Comparison of ENCODE assay signal across 17 mouse cellular contexts in the genomic region with DNA sequence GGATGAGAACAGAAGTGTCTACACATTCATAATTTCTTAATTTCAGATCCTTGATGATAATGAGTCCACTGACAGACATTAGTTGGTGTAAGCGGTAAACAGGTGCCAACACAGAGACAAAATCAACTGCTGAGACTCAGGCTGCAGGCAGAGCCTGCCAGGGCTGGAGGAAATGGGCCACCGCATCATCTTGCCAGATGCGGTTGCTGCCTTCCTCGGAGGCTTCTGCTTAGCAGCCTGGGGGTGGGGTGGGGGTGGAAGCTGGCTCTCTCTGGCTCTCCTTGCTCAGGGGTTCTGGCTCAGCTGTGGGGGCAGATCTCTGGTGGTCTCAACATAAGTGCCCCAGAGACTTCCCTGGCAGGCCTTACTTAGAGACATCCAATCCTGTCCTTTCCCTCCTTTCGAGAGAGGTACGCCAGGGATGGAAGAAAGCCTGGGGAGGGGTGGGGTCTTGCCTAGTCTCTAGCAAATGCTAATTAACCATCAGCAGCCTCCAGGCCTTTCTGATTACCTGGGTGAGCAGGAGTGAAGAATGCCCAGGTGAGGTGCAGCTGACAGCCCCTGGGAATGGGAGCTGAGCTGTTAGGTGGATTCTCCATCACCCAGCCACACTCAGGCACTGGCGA. TPM values are rescaled to one million over a fixed set of nuclear protein-coding genes. Genes with fewer than 3 reads are reported as not detected.
DNase-seq lines count a peak whose midpoint lies in the region; ATAC-seq lines count a peak whose summit lies in the region.
"Had no signal": no experiment of that assay in that cellular context is flagged by ENCODE, and none has a peak within 500 bp of the region (broad histone marks: within the 10 kb centered on the region; RNA-seq: fewer than 3 reads in every experiment).

No protein-coding gene starts in this region.

- WGBS in neural tube, embryonic 13.5 days = 53% methylated on average over 7 of the region's 7 CpGs
- WGBS in neural tube, embryonic 15.5 days = 44% methylated on average over 7 of the region's 7 CpGs

- no peak for DNase-seq in frontal cortex, postnatal 25 days (ENCODE audit: low spot score in 2 of 2)
- no peak for DNase-seq in neural tube, embryonic 10.5 days (ENCODE audit: extremely low spot score, low spot score)
- DNase-seq in thymus, postnatal 4 days = peak; percentile 73
- no peak for DNase-seq in embryo, embryonic 10 days (ENCODE audit: low spot score)
- DNase-seq in lung, postnatal 4 days = no peak
- DNase-seq: B cell, adult 2 months; gastrocnemius, postnatal 36 days; heart, postnatal 4 days; kidney, postnatal 10 days; layer of hippocampus, adult 9-11 months had no signal

- no peak overlapping the region for H3K9ac ChIP-seq in neural tube, embryonic 13.5 days
- H3K9ac ChIP-seq in neural tube, embryonic 15.5 days (replicated peaks) = no peak overlapping the region
- H3K9ac ChIP-seq: heart, embryonic 12.5 days; liver, embryonic 12.5 days had no signal

- peak; percentile 73 for ATAC-seq in frontal cortex, adult (ENCODE audit: low TSS enrichment)
- peak; percentile 63; the same call in 1 of the 2 replicates for ATAC-seq in neural tube, embryonic 13.5 days (ENCODE audit: low read depth)
- peak; percentile 55; the same call in 1 of the 2 replicates for ATAC-seq in neural tube, embryonic 15.5 days (ENCODE audit: low FRiP score)
- ATAC-seq: intestine, embryonic 16.5 days; liver, embryonic 12.5 days had no signal

- no peak overlapping the region for H3K4me3 ChIP-seq in neural tube, embryonic 13.5 days
- no peak overlapping the region for H3K4me3 ChIP-seq in neural tube, embryonic 15.5 days (replicated peaks)
- H3K4me3 ChIP-seq: heart, embryonic 12.5 days; liver, embryonic 12.5 days had no signal

- no peaks in the 10 kb centered on the region for H3K36me3 ChIP-seq in neural tube, embryonic 13.5 days
- no peaks in the 10 kb centered on the region for H3K36me3 ChIP-seq in neural tube, embryonic 15.5 days
- H3K36me3 ChIP-seq: G1E; heart, embryonic 12.5 days; liver, embryonic 12.5 days had no signal

- no peaks in the 10 kb centered on the region for H3K9me3 ChIP-seq in neural tube, embryonic 13.5 days
- H3K9me3 ChIP-seq in neural tube, embryonic 15.5 days (replicated peaks) = no peaks in the 10 kb centered on the region
- H3K9me3 ChIP-seq: G1E; heart, embryonic 12.5 days; liver, embryonic 12.5 days had no signal

- peaks cover 15% of the 10 kb centered on the region for H3K4me1 ChIP-seq in neural tube, embryonic 13.5 days (replicated peaks)
- H3K4me1 ChIP-seq in neural tube, embryonic 15.5 days = peaks cover 11% of the 10 kb centered on the region
- H3K4me1 ChIP-seq: heart, embryonic 12.5 days; liver, embryonic 12.5 days had no signal

- H3K27ac ChIP-seq in neural tube, embryonic 13.5 days (replicated peaks) = peak overlapping the region; percentile 35
- 0 out of 2 replicates have a peak overlapping the region, but pooled peaks have one; percentile 18 for H3K27ac ChIP-seq in neural tube, embryonic 15.5 days (replicated peaks)
- H3K27ac ChIP-seq: liver, embryonic 12.5 days had no signal

- H3K4me2 ChIP-seq in neural tube, embryonic 13.5 days = no peak overlapping the region
- H3K4me2 ChIP-seq in neural tube, embryonic 15.5 days = no peak overlapping the region
- H3K4me2 ChIP-seq: heart, embryonic 12.5 days; liver, embryonic 12.5 days had no signal

- no peaks in the 10 kb centered on the region for H3K27me3 ChIP-seq in neural tube, embryonic 13.5 days
- H3K27me3 ChIP-seq in neural tube, embryonic 15.5 days (replicated peaks) = no peaks in the 10 kb centered on the region
- H3K27me3 ChIP-seq: liver, embryonic 12.5 days had no signal

RNA-seq across cellular contexts. Expression of a gene that starts 52.7 kb away (rescaled TPM):
- 6.5 and 7.2 TPM in 2 replicates for polyA plus RNA-seq in neural tube, embryonic 13.5 days (2015; fragmentation: Nextera tagmentation; extraction: Ambion mirVana)
- polyA plus RNA-seq in neural tube, embryonic 15.5 days (2015; fragmentation: Nextera tagmentation; extraction: Ambion mirVana) = 8.5 and 9.0 TPM in 2 replicates
